Mouse (Mus musculus) frontal cortex, adult 2 months (tissue): Measurements from ENCODE around the gene Sel1l. TPM values are rescaled to one million over a fixed set of nuclear protein-coding genes. Genes with fewer than 3 reads are reported as not detected.

Source experiments
- DNase-seq, 2 experiments: peaks; one replicate each; pipeline ENCODE4 v3.0.0; 2022; ENCODE audit warnings: low spot score in 1 of 2; ENCODE audit errors: extremely low spot score in 1 of 2
- polyA plus RNA-seq: library from polyadenylated mRNA; depleted of rRNA; stranded (reverse); fragments of >200 nt; gene quantifications from 2 replicates; pipeline ENCODE4 v1.2.3, GENCODE M21; 2012; rRNA removed

Sel1l gene
- 92.1 and 92.3 TPM in 2 replicates for polyA plus RNA-seq

DNA sequence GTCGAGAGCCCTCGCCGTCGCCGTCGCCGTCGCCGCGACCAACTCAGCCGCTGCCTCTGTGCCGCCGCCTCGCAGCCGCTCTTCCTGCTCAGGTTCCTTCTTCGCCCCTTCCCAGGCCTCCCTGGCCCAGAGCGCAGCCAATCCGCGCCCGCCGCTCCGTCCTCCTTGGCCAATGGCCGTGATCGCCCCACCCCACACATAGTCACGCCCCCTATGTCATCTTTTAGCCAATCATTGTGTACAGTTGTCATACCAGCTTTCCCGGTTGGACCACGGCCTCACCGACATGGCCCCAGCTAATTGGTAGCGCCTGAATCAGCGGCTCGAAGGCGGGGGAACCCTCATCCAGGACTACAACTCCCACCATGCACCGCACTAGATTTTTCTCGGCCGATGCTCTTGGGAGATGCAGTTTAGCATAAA, at the start of gene Sel1l:
Sel1l (minus strand) TSS at position 113 of the 423 bp plus-strand sequence.
- DNase-seq = peak; percentile 99

DNA sequence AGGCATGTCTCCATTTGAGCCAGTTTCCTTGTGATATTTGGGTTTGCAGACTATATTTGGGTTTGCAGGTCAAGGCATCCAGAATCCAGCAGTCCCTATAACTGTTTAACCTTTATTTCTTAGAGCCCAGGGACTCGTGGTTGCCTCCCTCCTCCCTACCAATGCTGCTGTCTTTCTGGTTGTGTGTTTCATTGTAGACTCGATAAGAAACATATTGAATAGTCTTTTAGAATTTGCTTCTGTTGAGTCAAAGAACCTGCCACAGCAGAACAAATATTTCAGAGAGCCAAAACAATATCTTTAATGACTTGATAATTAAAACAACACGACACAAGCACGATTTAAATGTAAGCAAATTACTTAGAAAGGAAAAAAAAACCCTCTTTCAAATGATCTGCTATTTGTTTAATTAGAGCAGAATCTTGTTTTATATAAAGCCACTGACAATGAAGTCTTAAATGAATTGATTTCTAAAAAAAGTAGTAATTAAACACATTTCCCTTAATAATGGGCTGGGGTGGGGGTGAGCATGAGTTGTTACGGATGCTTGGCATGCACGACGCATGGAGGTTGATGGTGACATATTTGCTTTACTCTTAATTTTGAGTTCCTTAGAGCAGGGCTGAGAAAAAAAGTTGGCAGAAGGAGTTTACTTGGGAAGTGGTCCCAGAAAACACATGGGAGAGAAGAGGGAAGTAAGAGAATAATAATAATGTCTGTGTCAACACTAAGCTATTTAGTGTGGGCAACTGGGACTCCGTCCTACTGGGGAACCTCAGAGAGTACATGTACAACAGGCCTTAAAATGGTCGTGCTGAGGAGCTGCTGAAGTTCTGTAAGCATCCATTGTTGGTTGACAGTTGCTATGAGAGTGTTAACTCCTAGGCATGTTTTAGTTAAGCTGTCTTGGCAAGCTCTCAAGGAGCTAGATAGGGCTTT, 43.9 kb upstream of the Sel1l start:
- no peak for DNase-seq

DNA sequence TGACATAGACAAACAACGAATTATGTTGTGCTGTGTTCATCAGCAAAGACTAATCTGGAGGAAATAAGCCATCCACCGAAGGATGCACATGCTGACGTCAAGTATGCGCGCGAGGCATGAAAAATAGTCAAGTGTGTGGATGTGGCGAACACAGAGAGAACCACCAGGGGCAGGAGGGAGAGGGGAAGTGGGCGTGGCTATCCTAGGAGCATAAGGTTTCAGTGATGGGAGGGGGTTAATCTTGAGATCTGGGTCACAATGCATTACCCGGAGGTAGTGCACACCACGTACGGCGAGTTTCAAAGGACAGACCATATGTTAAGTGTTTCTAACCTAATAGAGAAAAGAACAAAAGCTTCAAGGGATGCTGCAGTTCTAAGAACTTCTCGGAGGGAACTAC, 31.5 kb upstream of the Sel1l start:
- DNase-seq = no peak

DNA sequence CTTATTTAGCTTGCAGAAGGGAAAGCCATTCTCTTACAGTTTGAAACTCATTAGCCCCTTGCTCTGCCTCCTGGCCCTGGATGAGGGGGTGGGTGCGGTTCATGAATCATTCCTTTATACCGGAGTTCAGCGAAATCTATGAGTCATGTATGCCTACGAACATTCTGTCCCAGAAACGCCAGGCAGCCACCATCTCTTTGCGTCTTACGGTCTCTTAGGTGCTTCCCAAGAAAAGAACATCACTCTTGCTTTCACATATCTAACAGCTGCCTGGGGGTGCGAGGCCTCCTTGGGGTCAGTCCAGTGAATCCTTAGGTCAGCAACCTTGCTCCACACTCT, 29.9 kb upstream of the Sel1l start:
- DNase-seq = peak; percentile 77 to 88

DNA sequence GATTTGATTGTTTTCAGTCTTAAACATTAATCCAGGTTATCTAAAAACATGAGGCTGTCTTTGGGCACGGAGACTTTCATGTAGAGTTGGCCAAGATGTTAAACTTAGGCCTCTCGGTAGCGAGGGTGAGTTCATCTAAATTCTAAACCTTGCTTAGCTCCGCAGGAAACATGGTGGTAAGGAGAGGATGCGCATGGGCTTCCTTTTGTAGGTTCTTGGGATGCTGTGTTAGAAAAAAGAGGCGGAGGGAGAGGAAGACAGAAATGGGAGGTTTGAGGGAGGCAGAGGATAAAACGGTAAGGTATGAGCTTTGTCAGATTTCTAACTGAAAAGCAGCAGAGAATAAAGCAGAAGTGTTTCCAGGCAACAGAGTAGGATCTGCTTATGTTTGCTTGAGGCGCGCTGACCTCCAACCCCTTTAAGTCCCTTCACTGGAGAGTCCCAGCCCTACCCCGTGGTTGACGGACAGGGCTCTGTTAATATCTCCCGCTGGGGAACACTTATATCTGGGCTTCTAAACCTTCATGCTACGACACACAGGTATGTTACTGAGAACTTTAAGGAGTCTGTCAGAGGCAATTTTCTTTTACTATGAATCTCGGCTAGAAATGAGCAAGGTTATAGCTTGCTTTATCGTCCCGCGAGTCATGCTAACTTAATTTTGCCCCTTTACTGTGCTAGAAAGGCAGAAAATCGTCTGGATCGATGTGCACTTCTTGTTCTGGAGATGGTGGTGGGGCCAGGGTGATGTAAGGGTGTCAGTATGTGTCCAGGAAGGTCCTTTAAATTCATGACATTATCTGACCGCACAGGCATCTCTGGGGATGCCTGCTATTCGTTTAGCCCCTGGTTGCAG, 29.3 kb upstream of the Sel1l start:
- no peak for DNase-seq

DNA sequence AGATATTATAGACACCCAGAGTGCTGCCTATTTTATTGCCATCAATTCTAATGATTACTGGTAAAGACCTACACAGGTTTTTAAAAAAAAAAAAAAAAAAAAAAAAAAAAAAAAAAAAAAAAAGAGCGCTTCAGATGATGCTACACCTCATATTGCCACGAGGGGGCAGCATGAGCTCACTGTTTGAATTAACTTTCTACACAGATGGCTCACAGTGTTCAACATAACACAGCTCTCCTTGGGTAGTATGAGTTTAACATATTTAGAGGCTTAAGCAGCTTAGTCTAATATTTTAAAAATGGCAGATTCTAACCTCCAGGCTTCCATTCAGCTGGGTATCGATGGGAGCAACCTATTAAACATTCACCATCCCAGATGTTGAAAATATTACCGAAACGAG, 28.7 kb upstream of the Sel1l start:
- DNase-seq = peak in 1 of 2 experiments; percentile 67

DNA sequence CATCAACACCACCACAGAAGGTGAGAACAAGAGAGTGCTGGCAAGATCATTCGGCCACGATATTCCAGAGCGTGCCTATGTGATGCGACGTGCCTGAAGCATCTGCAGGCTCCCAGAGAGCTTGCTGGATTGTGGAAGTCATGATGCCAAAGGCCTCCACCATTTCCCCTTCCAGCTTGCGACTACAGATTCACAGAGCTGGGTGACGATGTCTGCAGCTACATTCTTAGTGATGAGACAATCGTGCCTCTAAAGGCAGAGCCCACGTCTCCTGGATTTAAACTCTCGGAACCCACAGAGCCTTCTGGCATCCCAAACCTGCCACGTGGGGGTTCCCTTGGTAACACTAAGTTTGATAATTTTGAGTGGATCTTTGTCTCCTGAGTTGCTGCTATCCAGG, 21.7 kb upstream of the Sel1l start:
- DNase-seq = peak in 1 of 2 experiments; percentile 42

DNA sequence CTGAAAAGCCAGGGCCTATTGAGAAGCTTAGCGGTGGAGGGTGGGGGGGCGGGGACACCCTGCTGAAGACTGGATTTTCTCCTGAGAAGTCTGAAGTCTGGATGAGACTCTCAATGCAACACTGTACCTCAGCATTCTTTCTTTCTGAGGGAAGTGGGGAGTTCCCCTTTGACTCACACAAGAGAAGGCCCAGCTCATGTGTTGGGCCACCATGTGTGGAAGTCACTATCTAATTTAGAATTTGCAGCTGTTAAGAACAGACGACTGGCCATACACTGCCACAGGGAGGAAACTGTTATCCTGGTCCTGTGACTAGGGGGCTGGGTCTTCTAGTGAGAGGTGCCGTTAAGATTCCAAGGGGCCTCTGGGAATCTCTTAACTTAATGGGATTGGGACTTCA, 20.4 kb upstream of the Sel1l start:
- no peak for DNase-seq

DNA sequence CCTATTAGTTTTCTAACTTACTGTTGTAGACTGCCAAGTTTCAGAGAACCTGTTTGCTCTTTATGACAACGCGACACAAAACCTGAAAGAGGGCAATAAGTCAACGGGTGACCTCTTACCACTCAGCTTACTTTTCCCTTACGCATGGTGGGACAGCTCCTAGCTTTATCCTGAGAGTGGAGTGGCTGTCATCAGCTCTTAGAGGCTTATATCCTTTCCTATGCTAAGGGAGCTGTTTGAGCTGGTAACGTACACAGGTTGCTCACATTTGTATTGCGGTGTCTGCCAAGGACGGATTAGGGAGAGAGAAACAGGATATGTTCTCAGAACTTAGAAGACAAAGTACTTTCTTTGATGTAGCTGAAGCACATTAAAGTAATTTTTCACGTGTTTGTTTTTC, 5.4 kb upstream of the Sel1l start:
- DNase-seq = no peak

DNA sequence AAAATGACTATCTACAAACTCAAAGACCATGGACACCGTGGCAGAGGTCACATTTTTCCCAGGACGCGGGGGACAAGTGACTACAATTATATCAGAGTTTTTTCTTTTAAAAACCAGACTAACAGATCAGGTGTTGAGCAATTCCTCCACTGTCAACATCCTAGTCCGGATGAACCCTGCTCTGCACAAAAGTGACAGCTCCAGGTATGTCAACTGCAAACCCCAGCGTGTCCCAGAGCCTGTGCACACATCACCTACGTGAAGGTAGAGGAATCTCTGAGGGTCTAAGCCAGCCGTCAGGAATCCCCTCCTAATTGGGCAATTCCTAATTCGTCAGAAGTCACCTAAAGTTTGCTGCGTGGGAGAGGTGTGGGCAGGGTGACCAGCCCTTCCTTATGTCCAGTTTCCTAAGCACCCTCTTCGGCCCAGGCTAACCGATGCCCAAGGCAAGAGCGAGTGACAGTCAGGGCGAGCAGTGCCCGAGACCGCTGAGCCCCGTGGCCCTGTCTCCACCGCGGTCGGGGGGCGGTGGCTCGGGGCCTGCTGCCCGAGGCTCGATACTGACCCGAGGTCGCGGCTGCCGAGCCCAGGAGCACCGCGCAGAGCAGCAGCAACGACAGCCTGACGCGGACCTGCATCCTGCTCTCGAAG, 438 bp downstream of the Sel1l start:
- DNase-seq = no peak

DNA sequence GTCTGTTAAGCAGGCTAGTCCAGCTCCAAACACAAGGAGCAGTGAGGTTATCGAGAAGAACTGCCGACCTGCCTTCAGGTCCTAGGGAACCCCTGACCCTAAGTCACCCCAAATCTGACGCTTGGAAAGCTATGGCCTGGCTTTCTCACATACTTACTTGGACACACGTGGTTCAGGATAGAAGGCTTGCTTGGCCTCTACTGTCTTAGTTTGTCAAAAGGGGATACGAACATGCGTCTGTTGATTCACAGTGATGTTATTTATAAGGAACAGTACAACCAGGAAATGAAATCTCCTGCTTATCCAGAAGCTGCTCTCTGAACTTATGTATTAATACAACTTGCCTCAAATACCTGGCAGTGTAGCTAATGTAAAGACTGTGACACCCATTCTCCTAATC, 2.9 kb downstream of the Sel1l start:
- no peak for DNase-seq

DNA sequence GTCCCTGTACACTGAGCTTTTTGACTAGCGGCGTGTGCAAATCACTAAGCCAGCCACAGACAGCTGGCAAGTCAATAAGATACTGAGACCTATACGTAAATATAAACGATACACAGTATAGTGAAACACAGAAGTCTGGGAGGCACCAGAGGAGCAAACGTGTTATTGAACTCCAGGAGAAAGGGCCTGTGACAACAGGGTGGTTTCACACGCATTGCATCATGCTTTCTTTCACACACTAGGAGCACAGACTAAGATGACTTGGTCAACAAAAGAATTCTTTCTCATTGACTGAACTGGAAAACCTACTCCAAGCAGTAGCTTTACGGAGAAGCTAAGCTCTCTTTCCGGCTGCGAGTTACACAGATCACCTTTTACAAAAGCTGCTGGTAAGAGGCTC, 3.6 kb downstream of the Sel1l start:
- DNase-seq = no peak

DNA sequence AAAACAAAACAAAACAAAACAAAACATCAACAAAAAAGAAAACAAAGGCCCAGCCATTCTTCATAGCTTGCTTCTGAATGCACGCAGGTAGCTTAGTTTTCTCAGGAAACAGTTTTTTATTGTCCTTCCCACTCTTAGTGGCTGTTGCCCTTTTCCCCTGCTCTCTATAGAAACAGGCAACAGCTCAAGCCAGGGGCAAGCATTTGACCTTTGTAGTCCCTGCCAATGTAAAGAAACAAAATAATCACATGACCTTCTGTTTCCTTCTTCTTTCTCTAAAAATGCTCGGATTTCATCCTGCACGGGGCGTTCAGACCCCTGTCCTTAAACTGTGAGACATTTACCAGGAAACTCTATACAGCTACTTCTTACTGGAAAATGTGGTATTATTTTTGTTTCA, 4.4 kb downstream of the Sel1l start:
- DNase-seq = no peak

DNA sequence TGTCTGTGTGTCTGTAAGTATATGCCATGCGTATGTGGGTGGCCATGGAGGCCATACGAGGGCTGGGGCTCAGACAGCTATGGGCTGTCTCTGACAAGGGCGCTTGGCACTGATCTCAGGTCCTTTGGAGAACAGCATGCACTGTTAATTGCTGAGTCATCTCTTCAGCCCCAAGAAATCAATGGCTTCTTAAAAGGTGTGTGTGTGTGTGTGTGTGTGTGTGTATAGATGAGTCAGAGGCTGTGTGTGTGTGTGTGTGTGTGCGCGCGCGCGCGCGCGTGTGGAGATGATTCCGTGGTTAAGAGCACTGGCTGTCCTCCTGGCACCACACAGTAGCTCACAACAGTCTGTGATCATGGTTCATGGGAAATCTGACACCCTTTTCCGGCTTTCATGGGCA, 5.1 kb downstream of the Sel1l start:
- no peak for DNase-seq

DNA sequence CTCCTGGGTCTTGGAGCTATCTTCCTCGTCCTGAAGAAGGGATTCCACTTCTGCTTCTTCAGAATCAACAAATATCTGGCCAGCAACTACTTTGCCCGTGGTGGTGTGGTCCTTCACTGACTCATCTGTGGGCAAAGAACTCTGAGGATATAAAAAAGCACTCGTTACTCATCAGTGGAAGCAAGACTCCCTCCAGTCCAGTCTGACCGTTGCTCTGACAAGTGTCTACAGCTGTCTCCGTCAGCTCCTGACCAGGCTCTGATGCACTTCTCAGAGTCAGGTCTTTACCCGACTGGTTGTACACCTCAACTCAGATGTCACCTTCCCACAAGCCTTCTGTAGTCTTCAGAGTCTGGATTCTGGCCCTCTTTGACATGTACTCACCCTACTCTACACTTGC, 7.2 kb downstream of the Sel1l start:
- DNase-seq = no peak

DNA sequence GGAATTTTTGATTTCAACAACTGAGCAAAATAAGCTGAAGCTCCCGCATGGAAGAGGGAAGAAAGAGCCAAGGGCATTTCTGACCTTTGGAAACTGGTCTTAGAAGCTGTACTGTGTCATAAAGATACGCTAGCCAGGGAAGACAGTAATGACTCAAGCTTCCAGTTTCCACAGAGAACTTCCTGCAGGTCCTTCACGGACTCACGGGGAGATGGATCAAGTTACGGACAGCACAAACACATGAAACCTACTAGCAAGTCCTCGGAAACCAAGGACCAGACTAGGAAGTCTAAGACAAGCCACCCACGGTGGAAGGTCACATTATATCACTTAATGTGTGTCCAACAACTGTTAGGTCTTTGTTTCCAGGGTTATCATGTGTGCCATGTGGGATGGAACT, 10.7 kb downstream of the Sel1l start:
- no peak for DNase-seq

DNA sequence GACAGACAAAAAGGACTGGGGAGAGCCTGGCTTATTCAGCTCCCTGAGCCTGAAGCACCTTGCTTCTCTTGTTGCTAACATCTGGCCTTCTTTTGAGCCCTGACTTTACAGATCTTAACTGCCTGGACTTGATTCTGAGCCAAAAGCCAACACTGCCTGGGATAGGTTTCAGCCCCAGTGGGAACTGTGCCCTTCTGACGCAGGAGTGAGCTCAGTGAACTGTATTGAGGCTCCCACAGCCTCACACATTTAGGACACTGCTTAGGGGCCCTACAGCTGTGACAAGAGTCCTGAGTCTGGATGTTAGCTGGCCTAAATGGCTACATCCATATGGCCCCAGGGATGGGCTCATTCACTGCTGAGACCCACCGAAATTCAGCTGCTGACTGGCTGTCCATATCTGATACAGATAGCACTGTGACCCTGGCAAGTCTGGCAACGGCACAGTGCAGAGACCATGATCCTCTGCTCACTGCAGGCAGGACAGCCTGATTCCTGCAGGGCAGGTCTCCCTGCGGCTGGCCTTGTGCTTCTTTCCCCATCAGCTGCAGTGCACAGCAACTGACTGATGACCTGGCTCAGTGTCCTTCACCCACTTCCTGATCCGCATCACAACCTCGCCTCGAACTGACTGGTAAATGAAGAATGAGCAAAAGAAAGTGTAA, 11.4 kb downstream of the Sel1l start:
- no peak for DNase-seq

DNA sequence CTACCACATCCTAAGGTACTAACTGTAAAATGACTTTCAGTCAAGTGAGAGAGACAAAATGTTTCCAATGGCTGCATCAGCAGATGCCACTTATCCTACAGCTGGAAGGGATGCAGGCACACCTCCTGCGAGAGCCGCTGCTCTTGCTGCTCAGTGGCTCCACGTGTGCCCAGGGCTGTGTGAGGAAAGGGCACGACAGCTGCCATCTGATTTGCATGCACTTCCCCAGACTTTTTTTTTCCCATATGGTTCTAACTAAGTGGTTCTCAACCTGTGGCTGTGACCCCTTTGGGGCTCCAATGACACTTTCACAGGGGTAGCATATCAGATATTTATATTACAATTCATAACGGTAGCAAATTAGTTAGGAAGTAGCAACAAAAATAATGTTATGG, 15.0 kb downstream of the Sel1l start:
- DNase-seq = no peak

DNA sequence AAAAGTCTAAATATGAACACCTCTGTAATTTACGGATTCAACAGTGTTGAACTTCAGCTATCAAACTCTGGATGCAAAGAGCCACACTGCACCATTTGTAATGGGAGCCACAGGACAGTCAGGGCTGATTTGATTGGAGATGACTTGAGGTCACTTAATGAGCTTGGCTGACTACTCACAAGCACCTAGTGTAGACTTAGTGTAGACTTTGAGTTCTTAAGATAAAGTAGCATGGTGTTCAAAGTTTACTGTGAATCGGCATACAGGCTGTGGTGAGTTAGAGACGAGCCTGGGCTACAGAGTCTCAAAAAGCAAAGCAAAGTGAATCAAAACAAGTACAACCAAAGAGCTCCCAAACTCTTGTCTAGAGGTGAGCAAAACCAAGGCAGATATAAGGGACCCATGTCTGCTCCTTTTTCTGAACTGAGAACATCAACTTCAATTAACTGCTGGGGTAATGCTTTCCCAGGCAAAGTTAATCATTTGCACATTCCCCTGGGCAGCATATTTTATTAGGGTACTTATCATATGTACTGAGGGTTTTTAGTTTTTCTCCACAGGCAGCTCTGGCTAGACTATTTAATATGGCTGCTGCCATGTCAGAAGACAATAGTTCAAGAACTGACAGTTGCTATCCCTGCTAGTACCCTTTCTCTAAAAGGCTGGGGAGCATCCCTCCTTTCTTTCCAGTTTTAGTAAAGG, 15.6 kb downstream of the Sel1l start:
- no peak for DNase-seq

DNA sequence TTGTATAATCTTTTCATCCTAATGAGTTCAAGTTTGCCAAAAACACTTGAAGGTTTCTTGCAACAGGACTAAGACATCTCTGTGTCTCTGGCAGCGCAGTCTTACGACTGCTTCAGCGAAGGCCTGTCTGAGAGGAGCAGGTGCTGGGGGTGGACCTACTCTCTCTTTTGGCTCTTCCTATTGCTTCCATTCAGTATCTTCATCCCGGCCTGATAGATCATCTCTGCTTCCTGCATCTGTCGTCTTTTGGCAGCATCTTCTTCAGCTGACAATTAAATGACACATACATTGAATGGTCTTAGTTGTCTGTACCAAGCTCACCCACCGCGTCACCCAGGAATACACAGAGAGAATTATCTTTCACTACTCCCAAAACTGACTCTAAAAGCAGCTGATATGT, 17.5 kb downstream of the Sel1l start:
- DNase-seq = no peak
